Mouse (Mus musculus) lung, embryonic 14.5 days (tissue): ENCODE results near the gene Akr1c6. TPM values are rescaled to one million over a fixed set of nuclear protein-coding genes. Genes with fewer than 3 reads are reported as not detected.
"Not testable (repeated sequence)": the region's sequence is repeated elsewhere in the genome, so short reads cannot be mapped to it uniquely, and the experiment has no call there.

Source experiments
- ATAC-seq: fragments of 200-750 bp; cut with Nextera tagmentation; 2 replicates; pipeline ENCODE4 v1.8.0; 2017; ENCODE audit warnings: mild to moderate bottlenecking, moderate TSS enrichment, moderate library complexity; ENCODE audit not compliant: insufficient read depth
- DNase-seq: peaks from one replicate; pipeline ENCODE4 v3.0.0-alpha.2; 2015
- H3K27ac ChIP-seq: fragments of 300-500 bp; sonication (generic); 2 replicates; pipeline ENCODE4 v1.5.1; 2014; ENCODE audit warnings: low read depth, mild to moderate bottlenecking, moderate library complexity
- H3K27me3 ChIP-seq: fragments of 300-500 bp; sonication (generic); 2 replicates; pipeline ENCODE4 v1.6.1; 2014; ENCODE audit warnings: low read length, control low read depth; ENCODE audit not compliant: insufficient read depth
- H3K36me3 ChIP-seq: fragments of 300-500 bp; sonication (generic); 2 replicates; pipeline ENCODE4 v1.6.1; 2014; ENCODE audit warnings: control low read depth; ENCODE audit not compliant: insufficient read depth
- H3K4me1 ChIP-seq: fragments of 300-500 bp; sonication (generic); 2 replicates; pipeline ENCODE4 v1.6.1; 2014; ENCODE audit warnings: antibody characterized with exemption, control low read depth; ENCODE audit not compliant: insufficient read depth
- H3K4me2 ChIP-seq: fragments of 300-500 bp; sonication (generic); 2 replicates; pipeline ENCODE4 v1.6.1; 2014; ENCODE audit warnings: mild to moderate bottlenecking
- H3K4me3 ChIP-seq: fragments of 300-500 bp; sonication (generic); 2 replicates; pipeline ENCODE4 v1.5.1; 2014; ENCODE audit warnings: low read depth, low read length
- H3K9ac ChIP-seq: fragments of 300-500 bp; sonication (generic); 2 replicates; pipeline ENCODE4 v1.6.1; 2014
- H3K9me3 ChIP-seq: fragments of 300-500 bp; sonication (generic); 2 replicates; pipeline ENCODE4 v1.6.1; 2016; ENCODE audit warnings: low read depth, low read length, control low read depth
- CTCF ChIP-seq: IDR thresholded peaks from 2 replicates; pipeline ENCODE4 v1.5.1; 2016; ENCODE audit warnings: antibody characterized with exemption, low read depth
- WGBS: fragments of 180-500 bp; shearing (Covaris S2); extraction: QIAGEN DNeasy Blood & Tissue Kit; methylation state at CpG from one replicate; pipeline ENCODE4 v1.1.7; 2014; 5-methylcytosine and 5-hydroxymethylcytosine counted together
- polyA plus RNA-seq: library from polyadenylated mRNA; unstranded; fragments of >200 nt; fragmentation: Nextera tagmentation; extraction: Ambion mirVana; gene quantifications from 2 replicates; pipeline ENCODE4 v1.2.1, GENCODE M21; 2014

Akr1c6 gene
- polyA plus RNA-seq: not detected in 2 replicates

DNA sequence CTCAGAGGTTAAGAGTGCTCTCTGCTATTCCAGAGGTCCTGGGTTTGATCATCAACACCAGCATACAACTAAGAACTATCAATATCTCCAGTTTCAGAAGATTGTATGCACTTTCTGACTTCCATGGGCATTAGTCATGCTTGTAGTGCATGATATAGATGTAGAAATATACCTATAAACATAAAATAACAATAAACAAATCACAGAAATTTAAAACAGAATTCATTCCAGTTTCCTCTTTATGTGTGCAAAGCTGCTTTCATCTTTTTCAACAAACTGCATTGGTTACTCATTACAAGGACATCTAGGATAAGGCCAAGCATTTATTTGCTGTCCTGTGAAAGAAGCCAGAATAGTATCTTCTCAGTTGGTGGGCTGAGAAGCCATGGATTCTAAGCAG lies at the start of gene Akr1c6:
Akr1c6 (plus strand) TSS at position 301 of the 400 bp plus-strand sequence.
- ATAC-seq (no peak), DNase-seq (no peak)
- Histone ChIP-seq H3K27ac (no peak within 1 kb of the TSS), H3K9me3 (no peaks in the 10 kb centered on the region), H3K9ac (no peak within 1 kb of the TSS), H3K4me1 (no peaks in the 10 kb centered on the region), H3K4me3 (no peak within 1 kb of the TSS), H3K36me3 (no peaks in the 10 kb centered on the region), H3K4me2 (no peak within 1 kb of the TSS), H3K27me3 (no peaks in the 10 kb centered on the region)
- no peak for TF ChIP-seq CTCF

DNA sequence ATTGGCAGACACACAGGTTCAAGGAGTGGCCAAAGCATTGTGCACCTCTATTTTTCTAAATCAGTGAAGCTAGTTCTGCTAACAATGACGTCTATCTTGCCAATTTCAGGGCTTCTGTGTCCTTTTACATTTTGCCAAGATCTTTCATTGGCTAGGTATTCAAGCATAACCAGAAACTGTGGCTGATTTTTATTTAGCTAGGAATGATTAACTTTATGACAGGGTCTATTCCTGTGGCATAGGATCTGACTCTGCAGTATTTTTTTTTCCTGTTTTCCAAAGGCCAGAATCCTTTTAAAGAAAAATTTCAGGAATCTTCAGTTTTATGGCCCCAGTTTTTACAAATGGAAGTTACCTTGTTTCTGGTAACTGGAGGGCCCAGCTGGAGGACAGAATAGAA lies 49.2 kb upstream of the Akr1c6 start:
- no peaks in the 10 kb centered on the region for H3K4me1 ChIP-seq
- no peaks in the 10 kb centered on the region for H3K9me3 ChIP-seq
- ATAC-seq: no peak
- DNase-seq: no peak
- H3K36me3 ChIP-seq: no peaks in the 10 kb centered on the region
- no peak for TF ChIP-seq CTCF
- no peak overlapping the region for H3K9ac ChIP-seq
- H3K4me2 ChIP-seq: no peak overlapping the region
- no peak overlapping the region for H3K27ac ChIP-seq
- H3K4me3 ChIP-seq: no peak overlapping the region
- 68% methylated on average over 1 of the region's 1 CpGs for WGBS
- H3K27me3 ChIP-seq: no peaks in the 10 kb centered on the region

DNA sequence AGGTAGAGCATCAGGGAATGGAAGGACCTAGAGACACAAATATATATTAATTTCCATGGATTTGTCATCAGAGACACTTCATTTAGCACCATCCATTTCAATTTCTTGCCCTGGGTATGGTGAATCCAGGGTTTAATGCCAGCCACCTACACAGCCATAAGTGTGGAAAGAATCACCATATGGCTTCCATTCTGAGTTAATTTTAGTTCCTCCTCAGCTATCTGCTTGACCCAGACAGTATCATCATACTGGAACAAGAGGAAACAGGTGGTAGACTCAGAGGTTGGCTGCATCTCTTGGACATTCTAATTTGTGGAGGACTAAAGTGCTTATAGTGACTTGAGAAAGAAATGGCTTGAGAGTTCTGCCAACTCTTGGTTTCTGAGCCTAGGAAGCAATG lies 48.6 kb upstream of the Akr1c6 start:
- no peak overlapping the region for H3K4me3 ChIP-seq

GRCm38 (mm10) chr13:4388762-4389446 lies 45.2 kb upstream of the Akr1c6 start:
- no peak for DNase-seq
- no peaks in the 10 kb centered on the region for H3K4me1 ChIP-seq
- no peak for TF ChIP-seq CTCF
- H3K4me2 ChIP-seq: no peak overlapping the region
- 76% methylated on average over 2 of the region's 2 CpGs for WGBS
- H3K9ac ChIP-seq: no peak overlapping the region
- no peak for ATAC-seq
- H3K4me3 ChIP-seq: no peak overlapping the region
- no peaks in the 10 kb centered on the region for H3K9me3 ChIP-seq
- H3K27ac ChIP-seq: no peak overlapping the region
- H3K36me3 ChIP-seq: no peaks in the 10 kb centered on the region
- H3K27me3 ChIP-seq: no peaks in the 10 kb centered on the region

More for the DNA sequence above, 48.6 kb upstream of the Akr1c6 start:
- Histone ChIP-seq H3K27me3 (no peaks in the 10 kb centered on the region), H3K9ac (no peak overlapping the region), H3K4me1 (no peaks in the 10 kb centered on the region), H3K27ac (no peak overlapping the region), H3K36me3 (no peaks in the 10 kb centered on the region), H3K9me3 (no peaks in the 10 kb centered on the region), H3K4me2 (no peak overlapping the region)
- no peak for TF ChIP-seq CTCF
- DNase-seq (no peak), ATAC-seq (no peak)

DNA sequence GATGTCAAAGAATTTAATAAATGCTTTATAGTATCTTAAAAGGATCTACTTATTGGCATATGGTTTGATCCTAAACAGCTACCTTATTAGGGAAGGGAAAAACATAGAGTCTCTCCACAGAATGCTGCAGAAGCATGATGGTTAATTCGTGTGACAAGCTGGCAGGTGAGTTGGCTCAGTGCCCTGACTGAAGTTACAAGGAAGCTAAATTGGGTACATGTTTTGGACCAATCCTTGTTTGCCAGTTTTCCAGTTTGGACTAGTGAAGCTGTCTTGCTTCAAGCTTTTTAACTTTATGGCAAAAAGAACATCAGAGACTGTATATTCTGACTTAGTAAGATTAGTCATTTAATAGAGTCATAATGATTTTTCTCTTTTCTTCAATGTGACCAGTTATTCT lies 33.7 kb upstream of the Akr1c6 start:
- not testable (repeated sequence) for H3K4me2 ChIP-seq, H3K9ac ChIP-seq, H3K27me3 ChIP-seq, DNase-seq, H3K4me1 ChIP-seq, H3K4me3 ChIP-seq, H3K36me3 ChIP-seq, ATAC-seq, H3K9me3 ChIP-seq, H3K27ac ChIP-seq
- WGBS: 58% methylated on average over 1 of the region's 1 CpGs

DNA sequence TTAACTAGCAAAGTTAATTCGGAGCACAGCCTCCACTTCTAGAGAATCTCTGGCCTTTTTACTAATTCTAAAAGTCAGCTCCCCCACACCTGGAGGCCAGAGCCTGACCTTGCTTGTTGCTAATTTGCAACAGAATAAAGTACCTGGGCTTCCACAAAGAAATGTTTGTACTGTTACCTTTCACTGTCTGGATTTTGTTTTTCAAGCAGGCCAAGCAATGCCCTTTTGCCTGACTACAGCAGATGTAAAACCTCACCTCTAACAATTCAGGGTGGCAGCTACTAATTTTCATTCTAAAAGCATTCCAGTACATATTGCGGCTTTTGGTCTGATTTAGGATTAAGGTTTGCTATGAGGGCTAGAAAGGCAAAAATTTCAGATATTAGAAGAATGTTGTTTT lies 33.3 kb upstream of the Akr1c6 start:
- WGBS: 90% methylated on average over 2 of the region's 2 CpGs
- Histone ChIP-seq H3K4me3 (no peak overlapping the region), H3K4me2 (no peak overlapping the region), H3K4me1 (no peaks in the 10 kb centered on the region), H3K9ac (no peak overlapping the region), H3K9me3 (no peaks in the 10 kb centered on the region), H3K36me3 (no peaks in the 10 kb centered on the region), H3K27ac (no peak overlapping the region), H3K27me3 (no peaks in the 10 kb centered on the region)
- ATAC-seq (no peak), DNase-seq (no peak)
- no peak for TF ChIP-seq CTCF

DNA sequence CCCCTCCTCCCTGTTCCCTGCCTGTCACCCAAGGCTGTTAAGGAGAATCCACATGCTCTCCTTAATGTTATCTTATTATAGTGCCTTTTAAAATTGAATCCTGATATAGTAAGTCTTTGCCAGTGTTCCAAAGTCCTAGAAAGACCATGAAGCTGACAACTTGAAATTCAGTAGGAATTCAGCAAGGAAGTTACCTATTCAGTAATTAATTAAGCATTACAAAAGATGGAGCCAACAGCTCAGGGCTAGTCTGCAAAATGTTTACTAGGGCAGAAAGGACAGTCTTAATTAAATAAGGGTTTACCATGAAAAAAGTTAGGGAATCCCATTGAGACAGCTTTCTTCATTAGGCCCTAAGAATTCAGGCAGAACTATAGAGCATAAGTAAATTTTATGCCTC lies 31.9 kb upstream of the Akr1c6 start:
- Histone ChIP-seq H3K9me3 (no peaks in the 10 kb centered on the region), H3K9ac (no peak overlapping the region), H3K27me3 (no peaks in the 10 kb centered on the region), H3K4me1 (no peaks in the 10 kb centered on the region), H3K4me2 (no peak overlapping the region), H3K4me3 (no peak overlapping the region), H3K36me3 (no peaks in the 10 kb centered on the region), H3K27ac (no peak overlapping the region)
- ATAC-seq (no peak), DNase-seq (no peak)
- TF ChIP-seq CTCF: no peak

- H3K27ac ChIP-seq: no peak overlapping the region
- no peaks in the 10 kb centered on the region for H3K9me3 ChIP-seq
- no peak overlapping the region for H3K4me2 ChIP-seq
- no peaks in the 10 kb centered on the region for H3K27me3 ChIP-seq
- DNase-seq (no peak), ATAC-seq (no peak)
- no peak overlapping the region for H3K9ac ChIP-seq
- no peak for TF ChIP-seq CTCF
- H3K36me3 ChIP-seq: no peaks in the 10 kb centered on the region
- H3K4me3 ChIP-seq: no peak overlapping the region
- H3K4me1 ChIP-seq: no peaks in the 10 kb centered on the region
These were observed 29.4 kb upstream of the Akr1c6 start for GRCm38 (mm10) chr13:4404726-4405125.
